Mouse (Mus musculus) mouse embryonic stem cell (cell line): ENCODE results near the gene Pik3r5.

Source experiments
- in situ Hi-C, 2 experiments: fragments of 300-500 bp; cut with MboI; formaldehyde crosslinking; loops; 1 replicate in 1 of 2; 3 replicates in 1 of 2; pipeline ENCODE4 v1.14.3; 2019 to 2020; ENCODE audit warnings: low sequenced_read_pairs in 2 of 2, low pct_unique_long_range_greater_than_20kb in 1 of 2, mixed read lengths in 1 of 2; ENCODE audit not compliant: unreplicated experiment in 1 of 2

Pik3r5 gene

GRCm38 (mm10) chr11:68533971-68534475, 102.1 kb downstream of the Pik3r5 start:
- in situ Hi-C loops = no loop called here

DNA sequence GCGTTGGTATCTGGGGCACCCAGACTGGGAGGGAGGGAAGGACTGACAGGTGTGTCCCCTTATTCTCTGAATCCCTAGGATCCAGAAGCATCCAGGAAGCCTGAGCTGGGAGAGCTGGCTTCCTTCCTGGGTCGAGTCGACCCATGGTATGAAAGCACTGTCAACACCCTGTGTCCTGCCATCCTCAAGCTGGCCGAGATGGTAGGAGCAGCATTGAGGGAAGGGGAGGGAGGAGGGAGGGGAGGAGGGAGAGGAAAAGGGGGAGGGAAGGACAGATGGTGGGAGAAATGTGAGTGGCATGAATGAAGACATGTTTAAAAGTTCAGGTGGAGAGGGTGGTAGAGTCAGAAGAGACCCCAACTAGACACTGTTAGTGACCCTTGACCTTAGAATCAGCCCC, 104.1 kb downstream of the Pik3r5 start:
- in situ Hi-C loops = no loop called here

DNA sequence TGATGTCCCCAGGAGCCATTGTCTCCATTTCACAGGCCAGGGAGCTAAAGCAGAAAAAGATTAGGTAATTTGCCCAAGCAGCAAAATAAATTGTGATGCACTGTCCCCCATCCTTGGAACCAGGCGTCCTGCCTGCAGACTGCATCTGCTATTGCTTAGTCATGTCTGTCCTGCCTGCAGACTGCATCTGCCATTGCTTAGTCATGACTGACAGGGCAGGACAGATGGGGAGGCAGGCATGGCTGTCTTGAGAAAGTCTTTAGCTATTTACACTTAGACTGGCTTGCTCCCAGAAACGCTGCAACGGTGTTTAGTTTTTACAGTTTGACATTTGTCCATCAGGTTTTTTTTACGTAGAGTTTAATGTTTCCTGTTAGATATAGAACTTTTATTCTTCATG, 104.5 kb downstream of the Pik3r5 start:
- in situ Hi-C loops = no loop called here

GRCm38 (mm10) chr11:68539621-68540020, 107.7 kb downstream of the Pik3r5 start:
- in situ Hi-C loops = no loop called here

DNA sequence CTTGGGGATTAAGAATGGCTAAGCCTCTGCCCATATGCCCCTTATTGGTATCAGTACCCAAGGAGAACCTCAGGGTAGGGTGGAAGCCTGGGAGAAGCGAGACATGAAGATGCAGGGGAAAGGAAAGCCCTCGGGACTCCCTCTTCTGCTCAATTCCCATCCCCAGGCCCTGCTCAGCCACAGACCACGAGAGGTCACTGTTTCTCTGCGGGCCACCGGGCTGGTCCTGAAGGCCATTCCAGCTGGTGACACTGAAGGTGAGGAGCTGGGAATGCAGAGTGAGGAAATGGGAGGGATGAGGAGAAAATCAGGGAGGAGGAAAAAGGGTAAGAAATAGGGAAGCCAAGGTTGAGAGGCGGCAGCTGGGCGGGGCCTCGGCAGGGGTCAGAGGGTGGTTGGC, 112.6 kb downstream of the Pik3r5 start:
- in situ Hi-C loops = no loop called here

- in situ Hi-C loops = no loop called here
These were observed 113.3 kb downstream of the Pik3r5 start for GRCm38 (mm10) chr11:68545172-68545571.

- in situ Hi-C loops = no loop called here
These were observed 113.8 kb downstream of the Pik3r5 start for GRCm38 (mm10) chr11:68545682-68546222.
